Mouse (Mus musculus) Patski (cell line): ENCODE data around the gene Nek11. TPM values are rescaled to one million over a fixed set of nuclear protein-coding genes. Genes with fewer than 3 reads are reported as not detected.
"Not testable (repeated sequence)": the region's sequence is repeated elsewhere in the genome, so short reads cannot be mapped to it uniquely, and the experiment has no call there.

Experiments used
- ATAC-seq: fragments of 100-300 bp; one replicate; pipeline ENCODE4 v1.8.0; 2021
- CTCF ChIA-PET: fragments of 350-600 bp; sonication (Branson Sonifier 250); formaldehyde crosslinking; loops from one replicate; lab custom pipeline; 2022; ENCODE audit warnings: inconsistent platforms; lab: Charles Lee
- POLR2A ChIA-PET: fragments of 350-600 bp; sonication (Branson Sonifier 250); formaldehyde crosslinking; loops from one replicate; lab custom pipeline; 2022; ENCODE audit warnings: antibody characterized with exemption, inconsistent platforms; lab: Charles Lee
- DNase-seq: peaks from one replicate; pipeline ENCODE4 v3.0.0-alpha.2; 2011; ENCODE audit warnings: low read depth, low spot score
- H3K27me3 ChIP-seq: fragments of 371-371 bp; one replicate; pipeline ENCODE4 v1.5.1; 2021
- CTCF ChIP-seq: fragments of 100-300 bp; IDR thresholded peaks from one replicate; pipeline ENCODE4 v1.5.1; 2021
- in situ Hi-C: fragments of 300-500 bp; cut with MboI; formaldehyde crosslinking; loops from 3 replicates; pipeline ENCODE4 v1.11.1; 2018; ENCODE audit warnings: low pct_unique_long_range_greater_than_20kb, mixed read lengths
- polyA plus RNA-seq: library from polyadenylated mRNA; unstranded; gene quantifications from one replicate; pipeline ENCODE4 v1.2.3, GENCODE M21; 2021

The Nek11 gene
- polyA plus RNA-seq, 1 experiment from 2014 or later = 0.74 TPM

- ChIA-PET CTCF (no interaction called here), POLR2A (no interaction called here)
- in situ Hi-C loops = no loop called here
- no peak for TF ChIP-seq CTCF
- no peaks in the 10 kb centered on the region for H3K27me3 ChIP-seq
- ATAC-seq (no peak), DNase-seq (no peak)
Measured at GRCm38 (mm10) chr9:105182392-105182791, 212.9 kb downstream of the Nek11 start.

GRCm38 (mm10) chr9:105144992-105145391 lies 250.3 kb downstream of the Nek11 start, which contains the start of gene 1700080E11Rik:
1700080E11Rik (minus strand) TSS chr9:105145092.
- TF ChIP-seq CTCF = no peak
- CTCF ChIA-PET = no interaction called here
- in situ Hi-C loops = no loop called here
- POLR2A ChIA-PET = interaction anchor here (0.5 kb wide), 1 partner anchor 261 kb away, joined by 3 read pairs; no protein-coding TSS in a partner anchor
- no peaks in the 10 kb centered on the region for H3K27me3 ChIP-seq
- DNase-seq (no peak), ATAC-seq (no peak)

- no peak for ATAC-seq
- no peak for DNase-seq
- TF ChIP-seq CTCF = no peak
- in situ Hi-C loops = no loop called here
- CTCF ChIA-PET = no interaction called here
- POLR2A ChIA-PET = no interaction called here
- no peaks in the 10 kb centered on the region for H3K27me3 ChIP-seq
Measured at GRCm38 (mm10) chr9:105139204-105139603, 256.1 kb downstream of the Nek11 start.

- ChIA-PET CTCF (interaction anchor here (1.2 kb wide), 1 partner anchor 16 kb away, joined by 3 read pairs; no protein-coding TSS in a partner anchor), POLR2A (no interaction called here)
- H3K27me3 ChIP-seq = no peaks in the 10 kb centered on the region
- in situ Hi-C loops = no loop called here
- no peak for TF ChIP-seq CTCF
- ATAC-seq (no peak), DNase-seq (no peak)
Measured at GRCm38 (mm10) chr9:105136404-105136803, 258.9 kb downstream of the Nek11 start.

GRCm38 (mm10) chr9:105134536-105134935 lies 260.8 kb downstream of the Nek11 start:
- no peak for TF ChIP-seq CTCF
- CTCF ChIA-PET = no interaction called here
- no peaks in the 10 kb centered on the region for H3K27me3 ChIP-seq
- POLR2A ChIA-PET = no interaction called here
- no peak for DNase-seq
- in situ Hi-C loops = no loop called here
- ATAC-seq = no peak

GRCm38 (mm10) chr9:105132002-105132367 lies 263.3 kb downstream of the Nek11 start:
- no peak for TF ChIP-seq CTCF
- DNase-seq = no peak
- POLR2A ChIA-PET = no interaction called here
- no peaks in the 10 kb centered on the region for H3K27me3 ChIP-seq
- in situ Hi-C loops = no loop called here
- peak; percentile 10 for ATAC-seq
- CTCF ChIA-PET = no interaction called here

- peak; percentile 69 for DNase-seq
- in situ Hi-C loops = no loop called here
- ChIA-PET POLR2A (no interaction called here), CTCF (interaction anchor here (1.3 to 1.4 kb wide), 2 partner anchors 11 kb away, joined by 3 read pairs; no protein-coding TSS in a partner anchor)
- TF ChIP-seq CTCF = no peak
- no peaks in the 10 kb centered on the region for H3K27me3 ChIP-seq
- ATAC-seq = peak; percentile 99
Measured at GRCm38 (mm10) chr9:105131253-105132001, 263.9 kb downstream of the Nek11 start, which contains the start of gene Nudt16. Nudt16 (minus strand) TSS chr9:105131824.

GRCm38 (mm10) chr9:105130331-105130730 lies 265.0 kb downstream of the Nek11 start:
- no peaks in the 10 kb centered on the region for H3K27me3 ChIP-seq
- POLR2A ChIA-PET = no interaction called here
- ATAC-seq (no peak), DNase-seq (no peak)
- TF ChIP-seq CTCF = no peak
- CTCF ChIA-PET = interaction anchor here (1.3 to 1.4 kb wide), 2 partner anchors 10 to 12 kb away, joined by 3 read pairs; no protein-coding TSS in a partner anchor
- in situ Hi-C loops = no loop called here

GRCm38 (mm10) chr9:105125206-105125605 lies 270.1 kb downstream of the Nek11 start:
- H3K27me3 ChIP-seq, CTCF ChIA-PET, in situ Hi-C loops, ATAC-seq, DNase-seq, POLR2A ChIA-PET: not testable (repeated sequence)

Other genes starting within 250 kb of the Nek11 start
- 7.4 TPM for gene Aste1, start 132 bp downstream of the Nek11 start, polyA plus RNA-seq
- 60.1 TPM for gene Atp2c1, start 131.8 kb upstream of the Nek11 start, polyA plus RNA-seq
- gene Pik3r4, start 247.5 kb upstream of the Nek11 start, polyA plus RNA-seq = 27.6 TPM